Mouse (Mus musculus) cerebellum, adult 2 months (tissue): ENCODE data around the gene Igbp1.

ENCODE experiments used
- CTCF ChIP-seq: fragments of 200-500 bp; IDR thresholded peaks from 2 replicates; pipeline ENCODE4 v1.5.1; 2011; ENCODE audit warnings: low read depth, mild to moderate bottlenecking, control low read depth, low read length, moderate library complexity, borderline replicate concordance; ENCODE audit not compliant: insufficient read depth
- POLR2A ChIP-seq: fragments of 200-500 bp; IDR thresholded peaks from 2 replicates; pipeline ENCODE4 v1.6.1; 2011; ENCODE audit warnings: low read length, control low read depth, borderline replicate concordance; ENCODE audit not compliant: insufficient read depth

DNA sequence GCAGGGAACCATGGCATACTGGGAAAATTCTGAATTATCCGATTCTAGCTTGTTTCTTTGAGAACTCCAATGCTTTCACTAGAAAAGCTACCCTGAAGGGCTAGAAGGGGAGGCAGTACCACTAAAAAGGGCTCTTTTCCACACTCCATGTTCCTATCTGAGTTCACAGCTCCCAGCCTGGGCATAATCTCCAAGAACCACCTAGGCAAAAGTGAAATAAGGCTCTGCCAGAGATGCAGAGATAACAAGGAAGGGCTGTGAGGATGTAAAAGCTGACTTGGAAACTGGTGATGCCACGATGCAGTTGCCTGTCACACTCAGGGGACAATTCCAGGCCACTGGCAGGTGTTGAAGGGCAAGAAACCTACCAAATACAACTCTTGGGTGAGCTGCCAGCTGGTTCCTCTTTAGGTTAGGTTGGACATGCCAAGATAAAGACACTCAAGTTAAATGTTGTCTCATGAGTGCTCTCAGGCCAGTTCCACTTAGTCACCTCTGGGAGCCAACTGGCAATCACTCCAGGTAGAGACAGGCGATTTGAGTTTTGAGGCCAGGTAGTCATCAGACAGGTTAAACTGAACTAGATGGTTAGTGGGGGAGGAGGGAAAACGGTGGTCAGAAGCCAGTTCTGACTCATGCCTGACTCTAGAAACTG, 18.4 kb upstream of the Igbp1 start:
- TF ChIP-seq CTCF, result no peak
- TF ChIP-seq POLR2A, result no peak
